Mouse (Mus musculus) spleen, adult 18-20 months (tissue): ENCODE results near the gene Slc7a15.

Source experiments
- DNase-seq, 2 experiments: peaks; one replicate each; pipeline ENCODE4 v3.0.0; 2022; ENCODE audit warnings: mixed read lengths in 2 of 2

Slc7a15 gene

GRCm38 (mm10) chr12:8556189-8556588 lies 42.7 kb downstream of the Slc7a15 start:
- no peak for DNase-seq

GRCm38 (mm10) chr12:8555419-8555818 lies 43.4 kb downstream of the Slc7a15 start:
- no peak for DNase-seq

GRCm38 (mm10) chr12:8547357-8547756 lies 51.5 kb downstream of the Slc7a15 start:
- DNase-seq: peak; percentile 14 to 37

GRCm38 (mm10) chr12:8546801-8547200 lies 52.1 kb downstream of the Slc7a15 start:
- no peak for DNase-seq

GRCm38 (mm10) chr12:8545066-8545610 lies 53.7 kb downstream of the Slc7a15 start:
- DNase-seq: no peak

GRCm38 (mm10) chr12:8542371-8542770 lies 56.5 kb downstream of the Slc7a15 start:
- no peak for DNase-seq

- no peak for DNase-seq
Observed at GRCm38 (mm10) chr12:8539471-8539870, 59.4 kb downstream of the Slc7a15 start.

GRCm38 (mm10) chr12:8537291-8537690 lies 61.6 kb downstream of the Slc7a15 start:
- no peak for DNase-seq

GRCm38 (mm10) chr12:8536221-8536965 lies 62.5 kb downstream of the Slc7a15 start:
- no peak for DNase-seq

- DNase-seq: no peak
Observed at GRCm38 (mm10) chr12:8535596-8535995, 63.3 kb downstream of the Slc7a15 start.

GRCm38 (mm10) chr12:8534915-8535314 lies 64.0 kb downstream of the Slc7a15 start:
- DNase-seq: no peak

GRCm38 (mm10) chr12:8527770-8528169 lies 71.1 kb downstream of the Slc7a15 start:
- DNase-seq: no peak

- no peak for DNase-seq
Observed at GRCm38 (mm10) chr12:8527175-8527574, 71.7 kb downstream of the Slc7a15 start.

GRCm38 (mm10) chr12:8524062-8524461 lies 74.8 kb downstream of the Slc7a15 start:
- DNase-seq: no peak

GRCm38 (mm10) chr12:8522711-8523110 lies 76.2 kb downstream of the Slc7a15 start:
- DNase-seq: no peak

GRCm38 (mm10) chr12:8521375-8522047 lies 77.4 kb downstream of the Slc7a15 start:
- peak; percentile 24 to 27 for DNase-seq

GRCm38 (mm10) chr12:8519431-8520160 lies 79.3 kb downstream of the Slc7a15 start:
- peak in 1 of 2 experiments; percentile 9 for DNase-seq

- no peak for DNase-seq
Observed at GRCm38 (mm10) chr12:8511037-8511882, 87.6 kb downstream of the Slc7a15 start.

GRCm38 (mm10) chr12:8510317-8510988 lies 88.4 kb downstream of the Slc7a15 start:
- DNase-seq: no peak

GRCm38 (mm10) chr12:8509693-8510092 lies 89.2 kb downstream of the Slc7a15 start:
- no peak for DNase-seq

- DNase-seq: no peak
Observed at GRCm38 (mm10) chr12:8506954-8507707, 91.7 kb downstream of the Slc7a15 start.
